Mouse (Mus musculus) lung, postnatal 0 days (tissue): Measurements from ENCODE around the gene Pgap1. TPM values are rescaled to one million over a fixed set of nuclear protein-coding genes. Genes with fewer than 3 reads are reported as not detected.

Experiments used
- ATAC-seq: fragments of 200-750 bp; cut with Nextera tagmentation; 2 replicates; pipeline ENCODE4 v1.8.0; 2017; ENCODE audit warnings: moderate library complexity
- DNase-seq: peaks from one replicate; pipeline ENCODE4 v3.0.0-alpha.2; 2016; ENCODE audit warnings: low spot score
- H3K27ac ChIP-seq: fragments of 300-500 bp; sonication (generic); 2 replicates; pipeline ENCODE4 v1.5.1; 2014; ENCODE audit warnings: antibody characterized with exemption, mild to moderate bottlenecking, low read length, mixed read lengths
- H3K27me3 ChIP-seq: fragments of 300-500 bp; sonication (generic); replicated peaks from 2 replicates; pipeline ENCODE4 v1.6.1; 2014; ENCODE audit warnings: low read length, mixed read lengths; ENCODE audit not compliant: insufficient read depth
- H3K36me3 ChIP-seq: fragments of 300-500 bp; sonication (generic); 2 replicates; pipeline ENCODE4 v1.6.1; 2014; ENCODE audit warnings: low read length, mixed read lengths; ENCODE audit not compliant: insufficient read depth
- H3K4me1 ChIP-seq: fragments of 300-500 bp; sonication (generic); 2 replicates; pipeline ENCODE4 v1.6.1; 2014; ENCODE audit warnings: antibody characterized with exemption, low read depth, low read length, mixed read lengths; ENCODE audit not compliant: insufficient read depth
- H3K4me2 ChIP-seq: fragments of 300-500 bp; sonication (generic); replicated peaks from 2 replicates; pipeline ENCODE4 v1.6.1; 2014; ENCODE audit warnings: low read depth, mild to moderate bottlenecking, low read length, moderate library complexity, mixed read lengths
- H3K4me3 ChIP-seq: fragments of 300-500 bp; sonication (generic); 2 replicates; pipeline ENCODE4 v1.5.1; 2014; ENCODE audit warnings: low read depth, low read length
- H3K9ac ChIP-seq: fragments of 300-500 bp; sonication (generic); replicated peaks from 2 replicates; pipeline ENCODE4 v1.6.1; 2014; ENCODE audit warnings: low read depth, mild to moderate bottlenecking
- H3K9me3 ChIP-seq: fragments of 300-500 bp; sonication (generic); 2 replicates; pipeline ENCODE4 v1.6.1; 2016; ENCODE audit warnings: low read length, mixed read lengths
- CTCF ChIP-seq: IDR thresholded peaks from 2 replicates; pipeline ENCODE4 v1.5.1; 2016; ENCODE audit warnings: antibody characterized with exemption, mild to moderate bottlenecking
- EP300 ChIP-seq: IDR thresholded peaks from 2 replicates; pipeline ENCODE4 v1.6.1; 2016; ENCODE audit warnings: antibody characterized with exemption, mild to moderate bottlenecking, control low read depth
- WGBS: fragments of 180-500 bp; shearing (Covaris S2); extraction: QIAGEN DNeasy Blood & Tissue Kit; methylation state at CpG from one replicate; pipeline ENCODE4 v1.1.7; 2014; 5-methylcytosine and 5-hydroxymethylcytosine counted together
- polyA plus RNA-seq: library from polyadenylated mRNA; unstranded; fragments of >200 nt; fragmentation: Nextera tagmentation; extraction: Ambion mirVana; gene quantifications from 2 replicates; pipeline ENCODE4 v1.2.1, GENCODE M21; 2015

Gene Pgap1
- polyA plus RNA-seq, 1 experiment from 2014 or later = 2.0 TPM

DNA sequence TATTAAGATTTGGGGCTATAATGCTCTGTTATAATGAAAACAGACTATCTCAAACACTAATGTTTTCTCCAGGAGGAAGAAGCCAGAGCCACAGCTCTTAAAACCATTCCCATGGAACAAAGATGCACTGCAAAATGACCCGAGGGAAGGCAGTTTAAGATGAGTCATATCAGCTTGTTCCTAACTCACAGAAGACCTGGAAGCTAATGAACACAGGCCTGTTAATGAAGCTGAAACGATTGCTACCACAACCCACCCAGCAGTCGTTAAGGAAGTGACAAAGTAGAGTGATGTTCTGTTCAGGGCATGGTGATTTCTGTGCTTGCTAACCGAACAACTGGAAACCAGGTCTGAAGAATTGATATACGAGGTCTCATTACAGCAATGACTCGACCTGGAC, 26.3 kb downstream of the Pgap1 start:
- Histone ChIP-seq H3K4me3 (no peak overlapping the region), H3K4me2 (no peak overlapping the region), H3K27me3 (no peaks in the 10 kb centered on the region), H3K4me1 (no peaks in the 10 kb centered on the region), H3K9ac (no peak overlapping the region), H3K36me3 (no peaks in the 10 kb centered on the region), H3K9me3 (no peaks in the 10 kb centered on the region), H3K27ac (no peak overlapping the region)
- TF ChIP-seq CTCF (no peak), EP300 (no peak)
- 75% methylated on average over 6 of the region's 6 CpGs for WGBS
- DNase-seq (no peak), ATAC-seq (no peak)

DNA sequence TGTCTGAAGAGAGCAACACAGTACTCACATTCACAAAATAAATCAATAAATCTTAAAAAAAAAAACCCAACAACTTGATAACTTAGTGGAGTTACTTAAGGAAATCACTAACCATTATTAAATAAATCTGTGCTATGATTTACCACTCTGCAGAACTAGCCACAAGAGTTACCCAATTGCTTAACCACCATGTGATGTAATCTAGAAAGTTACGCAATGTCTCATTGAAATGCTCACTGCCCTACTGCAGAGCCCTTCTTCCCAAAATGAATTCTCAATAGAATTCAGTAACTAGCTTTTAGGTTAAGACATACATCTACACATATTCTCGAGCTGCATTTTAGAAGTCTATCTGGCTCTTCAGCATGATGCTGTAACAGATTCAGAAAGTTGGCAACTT, 33.8 kb downstream of the Pgap1 start:
- Histone ChIP-seq H3K9ac (no peak overlapping the region), H3K4me2 (no peak overlapping the region), H3K27ac (no peak overlapping the region), H3K9me3 (no peaks in the 10 kb centered on the region), H3K36me3 (no peaks in the 10 kb centered on the region), H3K4me3 (no peak overlapping the region), H3K4me1 (no peaks in the 10 kb centered on the region), H3K27me3 (no peaks in the 10 kb centered on the region)
- TF ChIP-seq EP300 = no peak
- TF ChIP-seq CTCF = no peak
- 48% methylated on average over 2 of the region's 2 CpGs for WGBS
- ATAC-seq (peak; percentile 81), DNase-seq (peak; percentile 80)

DNA sequence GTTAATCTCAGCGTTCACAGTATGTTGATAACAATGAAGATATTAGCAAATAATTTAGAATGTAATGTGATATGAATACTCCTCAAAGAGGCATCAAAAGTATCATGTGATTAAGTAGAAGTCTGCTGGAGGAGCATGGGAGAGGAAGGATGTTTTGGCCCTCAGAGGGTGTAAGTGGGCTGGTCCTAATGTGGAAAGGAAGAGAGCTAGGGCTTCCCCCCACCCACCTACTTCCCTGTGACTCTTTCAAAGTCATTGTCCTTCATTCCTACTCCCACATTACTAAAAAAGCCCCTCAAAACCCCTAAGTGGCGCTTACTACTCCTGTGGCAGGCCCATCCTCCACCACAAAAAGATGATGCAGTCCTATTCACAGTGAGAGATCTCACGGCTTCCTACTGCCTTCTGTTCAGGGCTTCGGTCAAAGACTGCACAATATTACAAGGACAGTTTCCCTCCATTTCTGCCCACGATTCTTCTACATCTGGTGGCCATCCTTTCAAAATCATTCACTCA, 37.4 kb downstream of the Pgap1 start:
- TF ChIP-seq EP300 = no peak
- TF ChIP-seq CTCF = no peak
- H3K27ac ChIP-seq = no peak overlapping the region
- no peaks in the 10 kb centered on the region for H3K36me3 ChIP-seq
- no peak for ATAC-seq
- H3K4me1 ChIP-seq = no peaks in the 10 kb centered on the region
- H3K9ac ChIP-seq = no peak overlapping the region
- DNase-seq = no peak
- H3K4me3 ChIP-seq = no peak overlapping the region
- H3K9me3 ChIP-seq = no peaks in the 10 kb centered on the region
- no peak overlapping the region for H3K4me2 ChIP-seq
- WGBS = 89% methylated on average over 5 of the region's 5 CpGs
- no peaks in the 10 kb centered on the region for H3K27me3 ChIP-seq

DNA sequence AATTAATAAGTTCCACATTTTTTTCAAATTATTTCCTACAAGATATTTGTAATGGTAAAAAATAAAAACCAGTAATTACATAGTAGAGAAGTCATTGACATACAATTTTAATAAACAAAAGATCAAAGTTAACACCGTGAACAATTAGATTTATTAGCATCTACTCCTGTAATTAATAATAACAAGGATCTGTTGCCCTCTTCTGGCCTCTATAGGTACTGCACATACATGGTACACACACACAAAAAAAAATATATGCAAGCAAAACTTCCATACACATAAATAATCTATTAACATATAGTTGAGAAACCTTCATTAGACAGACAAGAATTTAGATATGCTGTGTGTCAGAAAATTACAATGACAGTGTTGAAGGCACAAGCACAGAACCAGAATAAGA, 43.6 kb downstream of the Pgap1 start:
- Histone ChIP-seq H3K36me3 (no peaks in the 10 kb centered on the region), H3K9me3 (no peaks in the 10 kb centered on the region), H3K27ac (no peak overlapping the region), H3K4me3 (no peak overlapping the region), H3K4me1 (no peaks in the 10 kb centered on the region), H3K4me2 (no peak overlapping the region), H3K9ac (no peak overlapping the region), H3K27me3 (no peaks in the 10 kb centered on the region)
- DNase-seq (no peak), ATAC-seq (no peak)
- TF ChIP-seq EP300 (no peak), CTCF (peak; percentile 39)
- WGBS = 84% methylated on average over 1 of the region's 1 CpGs

DNA sequence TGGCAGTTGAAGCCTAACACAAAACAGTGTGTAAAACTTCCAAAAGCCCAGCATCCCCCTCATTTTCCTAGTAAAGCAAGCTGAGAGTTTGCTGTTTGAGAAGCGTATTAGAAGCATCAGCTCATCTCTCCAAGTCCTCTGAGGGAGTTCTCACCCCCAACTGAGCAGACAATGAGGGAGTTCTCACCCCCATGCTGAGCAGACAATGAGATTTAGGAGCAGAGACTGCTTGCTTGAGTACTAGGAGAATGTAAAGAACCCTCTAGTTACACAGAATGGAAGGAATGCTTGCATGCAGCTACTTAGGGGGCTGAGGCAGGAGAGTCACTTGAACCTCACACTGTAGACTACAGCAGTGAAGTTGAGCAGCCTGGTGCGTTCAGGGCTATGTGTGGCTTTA, 59.0 kb downstream of the Pgap1 start:
- Histone ChIP-seq H3K9ac (no peak overlapping the region), H3K9me3 (no peaks in the 10 kb centered on the region), H3K27ac (no peak overlapping the region), H3K36me3 (no peaks in the 10 kb centered on the region), H3K27me3 (no peaks in the 10 kb centered on the region), H3K4me3 (no peak overlapping the region), H3K4me2 (no peak overlapping the region), H3K4me1 (no peaks in the 10 kb centered on the region)
- TF ChIP-seq CTCF = no peak
- no peak for ATAC-seq
- WGBS = 77% methylated on average over 2 of the region's 2 CpGs
- no peak for DNase-seq

DNA sequence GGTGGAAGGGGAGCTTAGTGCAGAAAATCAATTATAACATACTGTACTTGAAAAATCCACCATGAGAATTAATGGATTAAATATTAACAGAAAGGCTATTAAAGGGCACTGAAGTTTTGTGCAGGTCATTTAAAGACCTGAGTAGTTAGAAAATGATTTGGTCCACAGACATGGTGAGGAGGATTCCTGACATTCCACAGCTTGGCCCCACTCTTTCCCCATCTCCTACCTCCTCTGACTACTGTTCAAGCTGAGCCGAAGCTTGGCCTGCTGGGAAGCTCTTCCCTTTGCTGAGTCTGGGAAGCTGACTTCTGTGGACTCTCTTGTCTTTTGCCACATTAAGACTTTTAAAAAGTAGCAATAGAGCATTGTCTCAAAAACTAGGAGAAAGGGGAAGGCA, 61.2 kb downstream of the Pgap1 start:
- TF ChIP-seq EP300 = no peak
- TF ChIP-seq CTCF = no peak
- ATAC-seq (no peak), DNase-seq (no peak)
- 55% methylated on average over 1 of the region's 1 CpGs for WGBS
- H3K36me3 ChIP-seq = no peaks in the 10 kb centered on the region
- H3K9ac ChIP-seq = no peak overlapping the region
- H3K9me3 ChIP-seq = no peaks in the 10 kb centered on the region
- no peak overlapping the region for H3K4me2 ChIP-seq
- H3K27me3 ChIP-seq = no peaks in the 10 kb centered on the region
- no peaks in the 10 kb centered on the region for H3K4me1 ChIP-seq
- no peak overlapping the region for H3K27ac ChIP-seq
- H3K4me3 ChIP-seq = no peak overlapping the region

DNA sequence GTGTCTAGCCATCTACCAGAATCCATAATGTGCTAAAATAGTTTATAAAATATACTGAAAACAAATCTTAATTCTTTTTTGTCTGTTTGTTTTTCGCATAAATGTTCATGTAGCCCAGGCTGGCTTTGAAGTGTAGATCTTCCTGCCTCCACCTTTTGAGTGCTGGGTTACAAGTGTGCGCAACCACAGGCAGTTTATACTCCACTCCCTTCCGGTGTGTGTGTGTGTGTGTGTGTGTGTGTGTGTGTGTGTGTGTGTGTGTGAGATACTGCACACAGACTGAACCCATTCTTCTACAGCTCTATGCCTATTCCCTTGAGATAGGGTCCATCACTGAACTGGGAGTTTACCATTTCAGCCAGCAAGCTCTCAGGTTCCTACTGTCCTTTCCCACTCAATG, 64.0 kb downstream of the Pgap1 start:
- H3K4me3 ChIP-seq = no peak overlapping the region
- H3K9me3 ChIP-seq = no peaks in the 10 kb centered on the region
- WGBS = 93% methylated on average over 3 of the region's 3 CpGs
- no peaks in the 10 kb centered on the region for H3K27me3 ChIP-seq
- H3K4me1 ChIP-seq = no peaks in the 10 kb centered on the region
- DNase-seq = no peak
- H3K36me3 ChIP-seq = no peaks in the 10 kb centered on the region
- TF ChIP-seq CTCF (no peak), EP300 (no peak)
- no peak overlapping the region for H3K9ac ChIP-seq
- ATAC-seq = no peak
- no peak overlapping the region for H3K27ac ChIP-seq
- H3K4me2 ChIP-seq = no peak overlapping the region
